Mouse (Mus musculus): Measurements from ENCODE around the gene Rasl11a.

GRCm38 (mm10) chr5:146846489-146846888 is 1.6 kb downstream of the Rasl11a start:
- TF ChIP-seq CTCF (IDR thresholded peaks at IDR 0.05; ENCODE audit: borderline replicate concordance, insufficient read depth, low read depth, low read length) = no peak
- no peak for TF ChIP-seq POLR2A (IDR thresholded peaks at IDR 0.05; ENCODE audit: borderline replicate concordance, insufficient read depth, low read length)
